Mouse (Mus musculus): ENCODE results near the gene Fam117a. TPM values are rescaled to one million over a fixed set of nuclear protein-coding genes. Genes with fewer than 3 reads are reported as not detected.

Gene Fam117a
- total and polyA plus RNA-seq, 2 experiments from 2014 or later, result 1.1 to 6.1 TPM

DNA sequence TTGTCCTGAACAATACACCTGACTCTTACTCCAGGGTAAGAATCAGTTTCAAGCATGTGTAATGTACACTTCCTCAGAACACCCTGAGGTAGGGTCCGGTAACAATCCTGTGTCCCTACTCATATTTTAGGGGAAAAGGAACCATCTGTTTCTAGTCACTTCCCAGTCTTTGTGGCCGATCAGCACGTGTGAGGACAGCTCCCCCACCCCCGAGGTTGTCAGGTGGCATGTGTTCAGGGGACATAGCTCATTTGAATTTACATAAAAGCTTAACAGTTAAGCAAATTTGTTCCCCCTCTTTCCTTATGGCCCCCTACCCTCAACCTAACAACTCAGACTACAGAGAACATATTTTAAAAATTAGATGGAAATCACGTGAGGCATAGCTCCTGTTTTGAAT is 3.8 kb downstream of the Fam117a start:
- H3K27me3 ChIP-seq (ENCODE audit: insufficient read depth, low read length), result 0 out of 2 replicates have a peak, but pooled peaks cover 3% of the 10 kb centered on the region
- TF ChIP-seq CTCF (IDR thresholded peaks at IDR 0.05), result no peak
- H3K4me3 ChIP-seq (ENCODE audit: low read depth, low read length), result no peak overlapping the region
- DNase-seq (ENCODE audit: low spot score) (no peak), ATAC-seq (ENCODE audit: low FRiP score) (no peak)
- H3K27ac ChIP-seq (ENCODE audit: low read depth, low read length), result no peak overlapping the region
- H3K36me3 ChIP-seq (ENCODE audit: insufficient read depth, low read length), result no peaks in the 10 kb centered on the region
- H3K9ac ChIP-seq (replicated peaks; ENCODE audit: low read length, poor library complexity, severe bottlenecking), result no peak overlapping the region
- no peak overlapping the region for H3K4me2 ChIP-seq (ENCODE audit: low read depth, low read length, poor library complexity, severe bottlenecking)
- H3K9me3 ChIP-seq (ENCODE audit: low read length), result no peaks in the 10 kb centered on the region
- H3K4me1 ChIP-seq (ENCODE audit: insufficient read depth, low read length), result no peaks in the 10 kb centered on the region
- 44% methylated on average over 5 of the region's 5 CpGs for WGBS

DNA sequence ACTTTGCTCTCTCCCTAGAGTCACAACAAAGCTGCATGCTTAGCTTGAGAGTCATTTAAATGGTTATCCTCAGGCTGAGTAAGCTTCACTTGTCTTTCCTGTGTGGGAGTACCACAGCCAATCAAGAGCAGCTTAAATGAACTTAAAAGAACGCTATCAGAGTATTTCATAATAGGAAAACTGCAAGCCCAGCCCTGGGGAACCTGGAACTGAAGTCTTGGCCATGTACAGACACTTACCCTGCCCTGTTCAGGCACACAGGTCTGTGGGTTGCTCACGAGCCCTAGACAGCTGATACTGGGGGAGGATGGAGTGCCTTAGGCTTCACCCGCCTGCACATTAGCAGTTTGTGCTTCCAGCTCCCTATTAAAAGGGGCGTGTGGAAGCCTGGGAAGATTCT is 6.4 kb downstream of the Fam117a start:
- DNase-seq (ENCODE audit: low spot score) (no peak), ATAC-seq (ENCODE audit: low FRiP score) (no peak)
- no peak for TF ChIP-seq CTCF (IDR thresholded peaks at IDR 0.05)
- Histone ChIP-seq H3K27me3 (ENCODE audit: insufficient read depth, low read length) (0 out of 2 replicates have a peak, but pooled peaks cover 3% of the 10 kb centered on the region), H3K4me2 (ENCODE audit: low read depth, low read length, poor library complexity, severe bottlenecking) (no peak overlapping the region), H3K36me3 (ENCODE audit: insufficient read depth, low read length) (no peaks in the 10 kb centered on the region), H3K4me3 (ENCODE audit: low read depth, low read length) (no peak overlapping the region), H3K4me1 (ENCODE audit: insufficient read depth, low read length) (no peaks in the 10 kb centered on the region), H3K9me3 (ENCODE audit: low read length) (no peaks in the 10 kb centered on the region), H3K9ac (replicated peaks; ENCODE audit: low read length, poor library complexity, severe bottlenecking) (no peak overlapping the region), H3K27ac (ENCODE audit: low read depth, low read length) (no peak overlapping the region)
- 71% methylated on average over 4 of the region's 4 CpGs for WGBS

DNA sequence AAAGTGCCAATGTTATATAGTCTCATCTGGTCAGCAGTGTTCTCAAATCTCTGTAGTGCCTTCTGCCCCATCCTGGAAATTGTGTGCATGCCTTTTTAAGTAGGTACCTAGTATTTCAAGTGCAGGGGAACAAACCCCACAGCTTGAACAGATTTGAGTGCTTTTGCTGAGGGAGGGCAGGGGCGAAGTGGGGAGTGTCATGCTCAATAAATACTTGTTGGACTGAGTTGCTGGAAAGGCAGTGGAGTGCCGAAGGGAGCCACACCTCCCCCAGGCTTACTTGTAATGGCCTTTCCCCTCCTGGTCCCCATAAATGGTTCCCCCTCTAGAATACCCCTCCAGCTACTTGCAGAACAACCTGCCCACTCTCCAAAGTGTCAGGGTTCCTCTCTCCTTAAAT is 7.4 kb downstream of the Fam117a start:
- Histone ChIP-seq H3K9ac (replicated peaks; ENCODE audit: low read length, poor library complexity, severe bottlenecking) (no peak overlapping the region), H3K27ac (ENCODE audit: low read depth, low read length) (no peak overlapping the region), H3K4me1 (ENCODE audit: insufficient read depth, low read length) (no peaks in the 10 kb centered on the region), H3K4me2 (ENCODE audit: low read depth, low read length, poor library complexity, severe bottlenecking) (no peak overlapping the region), H3K36me3 (ENCODE audit: insufficient read depth, low read length) (no peaks in the 10 kb centered on the region), H3K27me3 (ENCODE audit: insufficient read depth, low read length) (no peaks in the 10 kb centered on the region), H3K4me3 (ENCODE audit: low read depth, low read length) (no peak overlapping the region), H3K9me3 (ENCODE audit: low read length) (no peaks in the 10 kb centered on the region)
- ATAC-seq (ENCODE audit: low FRiP score), result no peak
- no peak for DNase-seq (ENCODE audit: low spot score)
- WGBS, result 76% methylated on average over 2 of the region's 2 CpGs
- no peak for TF ChIP-seq CTCF (IDR thresholded peaks at IDR 0.05)

DNA sequence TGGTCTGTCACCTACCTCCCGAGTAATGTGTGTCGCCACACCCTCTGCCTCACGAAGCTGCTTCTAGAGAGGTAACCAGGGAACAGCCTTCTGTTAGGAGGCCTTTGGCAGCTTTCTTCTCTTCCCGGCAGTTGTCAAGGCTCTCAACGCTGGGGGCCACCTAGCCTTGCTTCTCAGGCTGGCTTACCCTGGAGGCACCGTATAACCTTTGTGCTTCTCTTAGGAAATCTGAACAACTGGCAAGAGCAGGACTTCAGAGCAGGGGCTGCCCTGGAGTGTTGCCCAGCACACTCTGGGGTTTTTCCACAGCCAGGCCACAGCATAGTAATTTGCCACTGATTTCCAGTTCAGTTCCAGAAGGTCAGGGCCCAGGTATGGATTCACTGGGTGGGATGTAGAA is 13.5 kb downstream of the Fam117a start:
- ATAC-seq (ENCODE audit: low FRiP score) (no peak), DNase-seq (ENCODE audit: low spot score) (no peak)
- Histone ChIP-seq H3K4me1 (ENCODE audit: insufficient read depth, low read length) (no peaks in the 10 kb centered on the region), H3K9me3 (ENCODE audit: low read length) (no peaks in the 10 kb centered on the region), H3K36me3 (ENCODE audit: insufficient read depth, low read length) (no peaks in the 10 kb centered on the region), H3K27ac (ENCODE audit: low read depth, low read length) (no peak overlapping the region), H3K4me2 (ENCODE audit: low read depth, low read length, poor library complexity, severe bottlenecking) (no peak overlapping the region), H3K27me3 (ENCODE audit: insufficient read depth, low read length) (no peaks in the 10 kb centered on the region), H3K4me3 (ENCODE audit: low read depth, low read length) (no peak overlapping the region), H3K9ac (replicated peaks; ENCODE audit: low read length, poor library complexity, severe bottlenecking) (no peak overlapping the region)
- no peak for TF ChIP-seq CTCF (IDR thresholded peaks at IDR 0.05)
- WGBS, result 77% methylated on average over 6 of the region's 6 CpGs

GRCm38 (mm10) chr11:95350960-95351359 is 14.1 kb downstream of the Fam117a start:
- no peak for ATAC-seq (ENCODE audit: low FRiP score)
- 93% methylated on average over 3 of the region's 3 CpGs for WGBS
- no peaks in the 10 kb centered on the region for H3K4me1 ChIP-seq (ENCODE audit: insufficient read depth, low read length)
- no peak overlapping the region for H3K27ac ChIP-seq (ENCODE audit: low read depth, low read length)
- H3K27me3 ChIP-seq (ENCODE audit: insufficient read depth, low read length), result no peaks in the 10 kb centered on the region
- TF ChIP-seq CTCF (IDR thresholded peaks at IDR 0.05), result no peak
- no peak overlapping the region for H3K4me3 ChIP-seq (ENCODE audit: low read depth, low read length)
- H3K9me3 ChIP-seq (ENCODE audit: low read length), result no peaks in the 10 kb centered on the region
- H3K9ac ChIP-seq (replicated peaks; ENCODE audit: low read length, poor library complexity, severe bottlenecking), result no peak overlapping the region
- H3K36me3 ChIP-seq (ENCODE audit: insufficient read depth, low read length), result no peaks in the 10 kb centered on the region
- DNase-seq (ENCODE audit: low spot score), result no peak
- H3K4me2 ChIP-seq (ENCODE audit: low read depth, low read length, poor library complexity, severe bottlenecking), result no peak overlapping the region

DNA sequence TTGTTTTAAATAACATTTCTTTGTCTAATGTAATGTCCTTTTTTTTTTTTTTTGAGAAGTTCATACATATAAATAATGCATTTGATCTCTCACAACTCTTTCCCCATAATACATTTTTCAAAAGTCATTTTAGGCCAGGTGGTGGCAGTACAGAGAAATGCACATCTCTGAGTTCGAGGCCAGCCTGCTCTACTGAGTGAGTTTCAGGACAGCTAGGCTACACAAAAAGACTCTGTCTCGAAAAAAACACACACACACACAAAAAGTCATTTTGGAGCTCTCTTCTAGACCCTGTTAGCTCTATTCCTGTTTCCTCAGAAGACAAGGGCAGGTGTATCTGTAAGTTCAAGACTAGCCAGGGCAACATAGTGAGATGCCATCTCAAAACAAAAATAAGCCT is 15.9 kb downstream of the Fam117a start:
- DNase-seq (ENCODE audit: low spot score) (no peak), ATAC-seq (ENCODE audit: low FRiP score) (no peak)
- Histone ChIP-seq H3K27ac (ENCODE audit: low read depth, low read length) (no peak overlapping the region), H3K9ac (replicated peaks; ENCODE audit: low read length, poor library complexity, severe bottlenecking) (no peak overlapping the region), H3K4me3 (ENCODE audit: low read depth, low read length) (no peak overlapping the region), H3K27me3 (ENCODE audit: insufficient read depth, low read length) (no peaks in the 10 kb centered on the region), H3K4me2 (ENCODE audit: low read depth, low read length, poor library complexity, severe bottlenecking) (no peak overlapping the region), H3K4me1 (ENCODE audit: insufficient read depth, low read length) (no peaks in the 10 kb centered on the region), H3K9me3 (ENCODE audit: low read length) (no peaks in the 10 kb centered on the region), H3K36me3 (ENCODE audit: insufficient read depth, low read length) (no peaks in the 10 kb centered on the region)
- 83% methylated on average over 2 of the region's 2 CpGs for WGBS
- 0 out of 2 replicates have a peak, but pooled peaks have one; percentile 1 for TF ChIP-seq CTCF (IDR thresholded peaks at IDR 0.05)
